Mouse (Mus musculus) CH12.LX (cell line): ENCODE measurements around the gene Larp4b. TPM values are rescaled to one million over a fixed set of nuclear protein-coding genes. Genes with fewer than 3 reads are reported as not detected.

Experiments used
- DNase-seq: peaks from one replicate; pipeline ENCODE4 v3.0.0-alpha.2; 2013; ENCODE audit errors: extremely low read depth
- H3K27ac ChIP-seq: 2 replicates; pipeline ENCODE4 v1.5.1; 2012; ENCODE audit warnings: low read depth, mild to moderate bottlenecking, control low read depth, moderate library complexity; ENCODE audit not compliant: insufficient read depth
- H3K27me3 ChIP-seq: replicated peaks from 2 replicates; pipeline ENCODE3; 2012; ENCODE audit warnings: inconsistent platforms
- H3K36me3 ChIP-seq, 2 experiments: replicated peaks in 1 of 2; 2 replicates each; pipeline versions ENCODE3 to v1.6.1; 2012; ENCODE audit warnings: inconsistent platforms in 1 of 2, low read length in 1 of 2, mild to moderate bottlenecking in 1 of 2, mixed read lengths in 1 of 2, moderate library complexity in 1 of 2; ENCODE audit not compliant: control insufficient read depth in 1 of 2, insufficient read depth in 1 of 2
- H3K4me1 ChIP-seq, 2 experiments: 2 replicates each; pipeline ENCODE4 v1.6.1; 2012; ENCODE audit warnings: inconsistent platforms in 1 of 2, moderate library complexity in 1 of 2; ENCODE audit not compliant: insufficient read depth in 2 of 2, control insufficient read depth in 1 of 2
- H3K4me2 ChIP-seq: 2 replicates; pipeline ENCODE4 v1.6.1; 2012; ENCODE audit warnings: low read depth, mild to moderate bottlenecking, control low read depth; ENCODE audit not compliant: poor library complexity, insufficient read depth, severe bottlenecking
- H3K4me3 ChIP-seq, 3 experiments: fragments of 150-350 bp in 1 of 3; sonication (generic) in 1 of 3; replicated peaks in 1 of 3; 2 replicates each; pipeline versions ENCODE3 to v1.5.1; 2011 to 2012; ENCODE audit warnings: low read depth in 2 of 3, low read length in 2 of 3, mild to moderate bottlenecking in 2 of 3, moderate library complexity in 2 of 3, control low read depth in 1 of 3, improper control_type of control experiment in 1 of 3, inconsistent platforms in 1 of 3, mixed read lengths in 1 of 3; ENCODE audit not compliant: poor library complexity in 1 of 3
- H3K79me2 ChIP-seq: replicated peaks from 2 replicates; pipeline ENCODE4 v1.6.1; 2012; ENCODE audit warnings: mild to moderate bottlenecking, moderate library complexity; ENCODE audit not compliant: control insufficient read depth, poor library complexity, insufficient read depth, severe bottlenecking; ENCODE audit errors: extremely low read depth
- H3K9ac ChIP-seq: 2 replicates; pipeline ENCODE4 v1.6.1; 2012; ENCODE audit warnings: low read depth, mild to moderate bottlenecking, control low read depth, moderate library complexity; ENCODE audit not compliant: insufficient read depth
- H3K9me3 ChIP-seq: replicated peaks from 2 replicates; pipeline ENCODE3; 2012; ENCODE audit warnings: low read length, inconsistent platforms, mixed read lengths
- CHD2 ChIP-seq: IDR thresholded peaks from 2 replicates; pipeline ENCODE4 v1.6.1; 2011; ENCODE audit warnings: low read length, improper control_type of control experiment
- CTCF ChIP-seq, 2 experiments: IDR thresholded peaks in 1 of 2; conservative IDR thresholded peaks in 1 of 2; 2 replicates each; pipeline ENCODE4 v1.5.1; 2011 to 2012; ENCODE audit warnings: low read depth in 2 of 2, low read length in 2 of 2, improper control_type of control experiment in 1 of 2, inconsistent platforms in 1 of 2, mild to moderate bottlenecking in 1 of 2, moderate library complexity in 1 of 2
- ELF1 ChIP-seq: IDR thresholded peaks from 2 replicates; pipeline ENCODE4 v1.6.1; 2014; ENCODE audit warnings: low read depth, mild to moderate bottlenecking, inconsistent platforms, low read length, improper control_type of control experiment
- GABPA ChIP-seq: IDR thresholded peaks from 2 replicates; pipeline ENCODE4 v1.6.1; 2012; ENCODE audit warnings: low read depth, low read length, improper control_type of control experiment, inconsistent platforms; ENCODE audit not compliant: insufficient replicate concordance
- HCFC1 ChIP-seq: IDR thresholded peaks from 2 replicates; pipeline ENCODE4 v1.6.1; 2012; ENCODE audit warnings: low read depth, mild to moderate bottlenecking, inconsistent platforms, low read length, improper control_type of control experiment
- IRF4 ChIP-seq: IDR thresholded peaks from 2 replicates; pipeline ENCODE4 v1.6.1; 2014; ENCODE audit warnings: low read depth, mild to moderate bottlenecking, inconsistent platforms, low read length, improper control_type of control experiment
- JUN ChIP-seq: IDR thresholded peaks from 2 replicates; pipeline ENCODE4 v1.6.1; 2011; ENCODE audit warnings: low read depth, mild to moderate bottlenecking, low read length, improper control_type of control experiment, moderate library complexity; ENCODE audit not compliant: insufficient read depth
- JUND ChIP-seq: conservative IDR thresholded peaks from 2 replicates; pipeline ENCODE4 v1.6.1; 2011; ENCODE audit warnings: low read depth, low read length, improper control_type of control experiment
- KAT2A ChIP-seq: IDR thresholded peaks from 2 replicates; pipeline ENCODE4 v1.6.1; 2012; ENCODE audit warnings: low read length, improper control_type of control experiment, inconsistent platforms; ENCODE audit not compliant: insufficient replicate concordance
- MAFK ChIP-seq: IDR thresholded peaks from 2 replicates; pipeline ENCODE4 v1.6.1; 2011; ENCODE audit warnings: low read length, improper control_type of control experiment; ENCODE audit not compliant: insufficient replicate concordance
- MAX ChIP-seq: IDR thresholded peaks from 2 replicates; pipeline ENCODE4 v1.6.1; 2011; ENCODE audit warnings: low read length, improper control_type of control experiment
- MAZ ChIP-seq: IDR thresholded peaks from 2 replicates; pipeline ENCODE4 v1.6.1; 2012; ENCODE audit warnings: low read depth, mild to moderate bottlenecking, inconsistent platforms, low read length, improper control_type of control experiment, moderate library complexity
- MEF2A ChIP-seq: IDR thresholded peaks from 2 replicates; pipeline ENCODE4 v1.6.1; 2014; ENCODE audit warnings: low read depth, mild to moderate bottlenecking, inconsistent platforms, low read length, improper control_type of control experiment, borderline replicate concordance
- MXI1 ChIP-seq: IDR thresholded peaks from 2 replicates; pipeline ENCODE4 v1.6.1; 2011; ENCODE audit warnings: mild to moderate bottlenecking, low read depth, low read length, improper control_type of control experiment
- NELFE ChIP-seq: IDR thresholded peaks from 2 replicates; pipeline ENCODE4 v1.6.1; 2011; ENCODE audit warnings: low read depth, low read length, improper control_type of control experiment
- NRF1 ChIP-seq: IDR thresholded peaks from 2 replicates; pipeline ENCODE4 v1.6.1; 2014; ENCODE audit warnings: low read depth, mild to moderate bottlenecking, inconsistent platforms, low read length, improper control_type of control experiment, moderate library complexity
- PAX5 ChIP-seq: IDR thresholded peaks from 2 replicates; pipeline ENCODE4 v1.6.1; 2012; ENCODE audit warnings: low read length, inconsistent platforms, mixed read lengths
- POLR2A ChIP-seq: IDR thresholded peaks from 2 replicates; pipeline ENCODE4 v1.6.1; 2011; ENCODE audit warnings: low read depth, mild to moderate bottlenecking, improper control_type of control experiment, low read length
- POLR2AphosphoS2 ChIP-seq: IDR thresholded peaks from 2 replicates; pipeline ENCODE4 v1.6.1; 2011; ENCODE audit warnings: low read depth, low read length, improper control_type of control experiment
- RCOR1 ChIP-seq: conservative IDR thresholded peaks from 2 replicates; pipeline ENCODE4 v1.6.1; 2012; ENCODE audit warnings: low read depth, mild to moderate bottlenecking, inconsistent platforms, low read length, improper control_type of control experiment
- SMC3 ChIP-seq: IDR thresholded peaks from 2 replicates; pipeline ENCODE4 v1.6.1; 2011; ENCODE audit warnings: low read depth, low read length, improper control_type of control experiment
- USF1 ChIP-seq: IDR thresholded peaks from 2 replicates; pipeline ENCODE4 v1.6.1; 2014; ENCODE audit warnings: low read depth, mild to moderate bottlenecking, inconsistent platforms, low read length, improper control_type of control experiment
- ZC3H11A ChIP-seq: IDR thresholded peaks from 2 replicates; pipeline ENCODE4 v1.6.1; 2012; ENCODE audit warnings: low read depth, mild to moderate bottlenecking, inconsistent platforms, low read length, improper control_type of control experiment
- ZKSCAN1 ChIP-seq: IDR thresholded peaks from 2 replicates; pipeline ENCODE4 v1.6.1; 2012; ENCODE audit warnings: low read depth, inconsistent platforms, low read length, improper control_type of control experiment, borderline replicate concordance
- ZMIZ1 ChIP-seq: IDR thresholded peaks from 2 replicates; pipeline ENCODE4 v1.6.1; 2012; ENCODE audit warnings: low read depth, mild to moderate bottlenecking, inconsistent platforms, low read length, improper control_type of control experiment
- ZNF384 ChIP-seq: IDR thresholded peaks from 2 replicates; pipeline ENCODE4 v1.6.1; 2012; ENCODE audit warnings: low read depth, low read length, improper control_type of control experiment, inconsistent platforms
- dilution Hi-C: fragments of 300-500 bp; cut with MboI; formaldehyde crosslinking; loops from 2 replicates; pipeline ENCODE4 v1.14.3; 2020; ENCODE audit warnings: low sequenced_read_pairs; ENCODE audit not compliant: extremely low pct_unique_long_range_greater_than_20kb, extremely low pct_ligation_motif_present
- in situ Hi-C: fragments of 300-500 bp; cut with MboI; formaldehyde crosslinking; loops from 3 replicates; pipeline ENCODE4 v1.14.3; 2019; ENCODE audit warnings: low sequenced_read_pairs, low pct_ligation_motif_present, low pct_unique_long_range_greater_than_20kb, mixed read lengths
- polyA plus RNA-seq: library from polyadenylated mRNA; unstranded; fragments of >175 nt; gene quantifications from 2 replicates; pipeline ENCODE4 v1.2.1, GENCODE M21; 2012; ENCODE audit warnings: low read depth; ENCODE audit not compliant: insufficient read length
- total RNA-seq, 2 experiments: library from RNA; depleted of rRNA; stranded (reverse); fragments of 300-350 nt in 1 of 2; fragments of >200 nt in 1 of 2; gene quantifications; 2 replicates each; pipeline ENCODE4 v1.2.3; 2012 to 2014

Gene Larp4b
- total and polyA plus RNA-seq, 3 experiments = 57.9 to 63.3 (median 58.3) TPM

DNA sequence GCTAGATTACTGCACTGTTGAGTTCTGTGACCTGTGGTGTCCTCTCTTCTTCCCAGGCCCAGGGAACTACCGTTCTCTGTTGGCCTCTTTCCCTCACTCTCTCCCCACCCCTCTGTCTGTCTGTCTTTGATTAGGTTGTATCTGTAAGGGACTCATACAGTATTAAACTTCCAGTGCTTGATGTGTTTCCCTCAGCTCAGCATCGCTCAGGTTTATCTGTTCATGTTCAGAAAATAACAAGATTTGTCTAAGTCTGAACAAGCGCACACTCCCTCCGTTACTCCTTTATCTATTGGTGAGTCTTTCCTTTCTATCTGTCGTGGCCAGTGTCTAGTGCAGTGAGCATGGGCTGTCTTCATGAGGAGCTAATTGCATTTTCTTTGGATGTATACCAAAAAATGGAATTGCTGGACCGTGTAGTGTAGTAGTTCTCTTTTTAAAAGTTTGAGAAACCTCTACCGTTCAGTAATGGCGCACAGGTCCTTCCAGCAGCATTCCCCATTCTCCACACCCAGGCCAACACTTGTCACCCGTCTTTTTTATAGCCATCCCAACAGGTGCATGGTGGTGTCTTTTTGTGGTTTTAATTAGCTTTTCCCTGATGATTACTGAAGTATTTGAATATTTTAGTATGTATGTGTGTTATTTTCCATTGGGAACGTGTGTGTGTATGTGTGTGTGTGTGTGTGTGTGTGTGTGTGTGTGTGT is 27.3 kb downstream of the Larp4b start:
- Histone ChIP-seq H3K27ac (no peak overlapping the region), H3K36me3 (peaks cover 22 to 80% of the 10 kb centered on the region in 2 experiments), H3K9me3 (no peaks in the 10 kb centered on the region), H3K79me2 (peaks cover 31% of the 10 kb centered on the region), H3K4me2 (no peak overlapping the region), H3K9ac (no peak overlapping the region), H3K4me3 (no peak overlapping the region), H3K4me1 (peaks cover 5 to 26% of the 10 kb centered on the region in 2 experiments), H3K27me3 (no peaks in the 10 kb centered on the region)
- dilution Hi-C loops = no loop called here
- DNase-seq = no peak
- in situ Hi-C loops = no loop called here
- TF ChIP-seq NRF1 (no peak), ZMIZ1 (no peak), PAX5 (no peak), MAZ (no peak), MXI1 (no peak), KAT2A (no peak), MAFK (no peak), CTCF (conservative IDR thresholded peaks at IDR 0.05 in 1 of 2, IDR thresholded peaks at IDR 0.05 in 1 of 2; ENCODE audit: low read depth in 2 of 2, low read length in 2 of 2) (no peak), ZC3H11A (no peak), ELF1 (no peak), ZNF384 (no peak), JUN (no peak), JUND (no peak), USF1 (no peak), POLR2AphosphoS2 (no peak), NELFE (no peak)

DNA sequence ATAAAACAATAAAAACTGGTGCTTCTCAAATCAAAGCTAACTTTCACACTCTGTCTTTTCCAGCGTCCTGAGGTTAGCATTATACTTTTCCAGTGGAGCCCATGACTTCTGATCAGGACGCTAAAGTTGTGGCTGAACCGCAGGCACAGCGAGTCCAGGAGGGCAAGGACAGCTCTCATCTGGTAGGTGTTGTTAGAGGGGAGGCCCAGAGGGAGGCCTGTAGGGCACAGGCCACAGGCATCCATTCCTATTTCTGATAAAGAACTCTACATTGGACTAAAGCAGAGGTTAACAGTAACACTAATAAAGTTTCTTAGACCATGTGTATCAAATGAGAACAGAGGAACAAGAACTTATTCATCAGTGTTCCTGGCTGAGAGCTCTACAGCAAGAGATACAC is 28.4 kb downstream of the Larp4b start:
- Histone ChIP-seq H3K27ac (no peak overlapping the region), H3K4me3 (no peak overlapping the region), H3K4me1 (peaks cover 5 to 25% of the 10 kb centered on the region in 2 experiments), H3K9me3 (no peaks in the 10 kb centered on the region), H3K9ac (no peak overlapping the region), H3K79me2 (peaks cover 27% of the 10 kb centered on the region), H3K27me3 (no peaks in the 10 kb centered on the region)
- DNase-seq = no peak
- TF ChIP-seq CTCF (conservative IDR thresholded peaks at IDR 0.05 in 1 of 2, IDR thresholded peaks at IDR 0.05 in 1 of 2; ENCODE audit: low read depth in 2 of 2, low read length in 2 of 2) = no peak
- TF ChIP-seq MAZ = no peak
- TF ChIP-seq MEF2A = no peak
- TF ChIP-seq CHD2 = no peak
- TF ChIP-seq GABPA = no peak
- TF ChIP-seq ELF1 = no peak
- no peak for TF ChIP-seq RCOR1
- TF ChIP-seq IRF4 = no peak
- TF ChIP-seq KAT2A = no peak
- no peak for TF ChIP-seq POLR2A
- TF ChIP-seq SMC3 = no peak
- no peak for TF ChIP-seq JUN
- no peak for TF ChIP-seq JUND
- TF ChIP-seq ZKSCAN1 = no peak
- no peak for TF ChIP-seq ZNF384
- no peak for TF ChIP-seq NRF1
- no peak for TF ChIP-seq PAX5
- TF ChIP-seq HCFC1 = no peak
- TF ChIP-seq MAX = no peak
- TF ChIP-seq, all 38 proteins: peak for 0
- Histone ChIP-seq H3K4me2 (no peak overlapping the region), H3K36me3 (peaks cover 25 to 80% of the 10 kb centered on the region in 2 experiments)
- in situ Hi-C loops = no loop called here
- dilution Hi-C loops = no loop called here
